Mouse (Mus musculus) left cerebral cortex, adult 2 months (tissue): ENCODE results near the gene Prkch. TPM values are rescaled to one million over a fixed set of nuclear protein-coding genes. Genes with fewer than 3 reads are reported as not detected.

Source experiments
- DNase-seq, 2 experiments: peaks; one replicate each; pipeline ENCODE4 v3.0.0; 2021 to 2022; ENCODE audit warnings: low spot score in 2 of 2, mixed read lengths in 1 of 2; ENCODE audit errors: extremely low spot score in 1 of 2
- H3K27ac ChIP-seq: fragments of 200-600 bp; 2 replicates; pipeline ENCODE4 v1.8.1; 2022
- H3K4me3 ChIP-seq: fragments of 200-600 bp; 2 replicates; pipeline ENCODE4 v1.8.1; 2022
- CTCF ChIP-seq: fragments of 200-600 bp; IDR thresholded peaks from 2 replicates; pipeline ENCODE4 v1.8.1; 2022; ENCODE audit warnings: antibody characterized with exemption, mild to moderate bottlenecking, moderate library complexity
- intact Hi-C: fragments of 180-260 bp; cut with DNase I; formaldehyde crosslinking; loops from one replicate; pipeline ENCODE4 v1.15.1; 2025
- total RNA-seq, 2 experiments: library from RNA; stranded (reverse); gene quantifications; 2 replicates each; pipeline ENCODE4 v1.2.3; 2021

Gene Prkch
- total RNA-seq, 2 experiments from 2014 or later, result 4.1 to 5.7 TPM

DNA sequence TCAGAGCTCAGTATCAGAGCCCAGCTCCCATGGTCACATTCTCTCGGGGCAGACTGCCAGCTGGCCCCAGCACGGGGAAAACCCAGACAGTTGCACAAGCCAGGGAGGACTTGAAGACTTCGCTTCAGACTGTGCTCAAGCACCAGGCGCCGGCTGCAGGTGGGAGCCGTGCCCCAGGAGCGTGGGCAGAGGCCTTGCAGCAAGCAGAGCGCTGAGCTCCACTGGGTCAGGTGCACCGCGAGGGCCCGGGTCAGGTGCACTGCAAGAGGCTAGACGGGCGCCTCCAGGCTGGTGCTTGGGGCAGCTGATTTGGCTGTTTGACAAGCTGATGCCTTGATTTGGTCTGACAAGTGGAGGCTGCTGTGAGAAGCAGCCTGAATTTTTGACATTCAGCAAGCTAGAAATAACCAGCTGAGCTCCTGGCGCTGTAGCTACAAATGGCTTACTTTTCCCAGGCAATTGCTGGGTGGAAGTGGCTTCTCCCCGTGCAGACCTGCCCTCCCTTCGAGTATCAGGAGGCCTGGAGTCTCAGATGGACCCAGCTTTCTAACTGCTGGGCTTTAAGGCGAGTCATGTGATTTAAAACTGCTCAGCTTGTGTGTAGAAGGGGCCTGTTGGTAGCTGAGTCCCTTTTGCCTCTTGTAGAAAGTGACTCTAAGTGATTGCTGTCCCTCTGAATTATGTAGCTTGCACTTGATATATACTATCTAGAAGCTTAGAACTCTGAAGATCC lies 209.7 kb downstream of the Prkch start:
- peak overlapping the region; percentile 2; the same call in 1 of the 2 replicates for H3K4me3 ChIP-seq
- peak; percentile 59 to 65 for DNase-seq
- TF ChIP-seq CTCF, result no peak
- H3K27ac ChIP-seq, result peak overlapping the region; percentile 83
- intact Hi-C loops, result loop anchor here (5.0 kb wide), 1 partner anchor 113 kb away; no protein-coding TSS in a partner anchor

- H3K27ac ChIP-seq, result no peak overlapping the region
- intact Hi-C loops, result no loop called here
- DNase-seq, result no peak
- no peak for TF ChIP-seq CTCF
- H3K4me3 ChIP-seq, result no peak overlapping the region
Measured at GRCm38 (mm10) chr12:73799671-73800070, 215.1 kb downstream of the Prkch start.

- TF ChIP-seq CTCF, result no peak
- intact Hi-C loops, result no loop called here
Measured at GRCm38 (mm10) chr12:73800886-73801285, 216.3 kb downstream of the Prkch start.

DNA sequence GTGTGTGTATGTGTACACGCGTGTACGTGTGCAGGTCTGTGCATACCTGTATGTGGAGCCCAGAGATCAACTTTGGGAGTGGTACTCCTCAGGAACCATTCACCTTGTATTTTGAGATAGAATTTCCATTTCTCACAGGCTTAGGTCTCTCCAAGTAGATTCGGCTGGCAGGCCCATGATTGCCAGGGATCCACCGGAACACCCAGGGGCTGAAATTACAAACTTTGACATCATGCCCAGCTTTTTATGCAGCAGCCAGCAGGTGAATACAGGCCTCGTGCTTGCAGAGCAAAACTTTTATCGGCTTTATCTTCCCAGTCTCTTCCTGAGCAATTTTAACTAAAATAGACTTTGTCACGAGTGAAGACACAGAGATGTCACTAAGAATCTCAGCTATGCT lies 217.2 kb downstream of the Prkch start:
- H3K27ac ChIP-seq, result no peak overlapping the region
- DNase-seq, result no peak
- no peak for TF ChIP-seq CTCF
- intact Hi-C loops, result no loop called here
- no peak overlapping the region for H3K4me3 ChIP-seq

More at GRCm38 (mm10) chr12:73800886-73801285, 216.3 kb downstream of the Prkch start:
- DNase-seq, result no peak
- Histone ChIP-seq H3K4me3 (no peak overlapping the region), H3K27ac (no peak overlapping the region)

- TF ChIP-seq CTCF, result no peak
- no peak for DNase-seq
- Histone ChIP-seq H3K27ac (no peak overlapping the region), H3K4me3 (no peak overlapping the region)
- intact Hi-C loops, result no loop called here
Measured at GRCm38 (mm10) chr12:73802379-73803057, 217.9 kb downstream of the Prkch start.

GRCm38 (mm10) chr12:73803946-73804345 lies 219.3 kb downstream of the Prkch start:
- H3K27ac ChIP-seq, result no peak overlapping the region
- no peak for DNase-seq
- intact Hi-C loops, result no loop called here
- H3K4me3 ChIP-seq, result no peak overlapping the region
- TF ChIP-seq CTCF, result no peak

- no peak overlapping the region for H3K4me3 ChIP-seq
- TF ChIP-seq CTCF, result no peak
- no peak overlapping the region for H3K27ac ChIP-seq
- no peak for DNase-seq
- intact Hi-C loops, result no loop called here
Measured at GRCm38 (mm10) chr12:73805541-73805940, 220.9 kb downstream of the Prkch start.

DNA sequence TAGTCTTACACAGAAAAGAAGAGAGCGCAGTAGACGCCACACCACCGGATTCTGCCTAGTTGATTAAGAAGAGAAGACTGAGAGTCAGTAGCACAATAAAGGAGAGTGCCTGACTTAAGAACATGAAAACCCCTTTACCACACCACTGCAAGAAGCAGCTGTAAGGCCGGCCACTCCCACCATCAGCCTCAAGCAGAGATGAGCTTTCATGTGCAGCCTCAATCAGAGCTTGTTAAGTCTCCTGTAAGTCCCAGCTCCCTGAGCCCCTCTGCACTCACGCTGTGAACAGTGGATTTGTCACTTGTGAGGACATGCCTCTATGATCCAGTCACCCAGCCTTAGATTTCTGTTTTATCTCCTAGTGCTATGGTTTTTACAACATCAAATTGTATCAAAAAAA lies 221.4 kb downstream of the Prkch start:
- Histone ChIP-seq H3K27ac (no peak overlapping the region), H3K4me3 (no peak overlapping the region)
- intact Hi-C loops, result no loop called here
- TF ChIP-seq CTCF, result no peak
- DNase-seq, result no peak

DNA sequence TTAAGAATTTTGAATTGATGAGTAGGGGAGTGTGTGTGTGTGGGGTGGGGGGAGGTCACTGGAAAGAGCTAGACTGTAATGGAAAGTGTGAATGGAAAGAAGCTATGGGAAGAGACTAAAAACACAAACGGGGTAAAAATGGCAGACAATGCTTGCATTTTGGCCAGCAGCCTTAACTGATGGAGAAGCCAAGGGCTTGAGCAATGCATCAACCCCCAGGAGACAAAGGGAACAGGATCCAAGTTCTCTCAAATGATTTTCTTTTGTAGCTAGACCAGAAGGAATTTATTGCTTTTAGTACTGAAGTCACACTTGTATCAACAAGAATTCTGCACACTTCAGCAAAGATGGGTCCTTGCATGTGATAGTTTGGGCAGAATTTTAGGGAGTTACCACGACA lies 222.6 kb downstream of the Prkch start:
- DNase-seq, result no peak
- no peak overlapping the region for H3K27ac ChIP-seq
- intact Hi-C loops, result no loop called here
- no peak overlapping the region for H3K4me3 ChIP-seq
- TF ChIP-seq CTCF, result no peak

GRCm38 (mm10) chr12:73810041-73810795 lies 225.6 kb downstream of the Prkch start:
- Histone ChIP-seq H3K27ac (no peak overlapping the region), H3K4me3 (no peak overlapping the region)
- intact Hi-C loops, result no loop called here
- DNase-seq, result peak; percentile 28 to 45
- no peak for TF ChIP-seq CTCF

GRCm38 (mm10) chr12:73810903-73811302 lies 226.3 kb downstream of the Prkch start:
- Histone ChIP-seq H3K4me3 (no peak overlapping the region), H3K27ac (no peak overlapping the region)
- intact Hi-C loops, result no loop called here
- TF ChIP-seq CTCF, result no peak
- no peak for DNase-seq

- intact Hi-C loops, result no loop called here
- DNase-seq, result no peak
- H3K4me3 ChIP-seq, result no peak overlapping the region
- no peak overlapping the region for H3K27ac ChIP-seq
- TF ChIP-seq CTCF, result no peak
Measured at GRCm38 (mm10) chr12:73812198-73812597, 227.6 kb downstream of the Prkch start.
